Mouse (Mus musculus) CH12.LX (cell line): Measurements from ENCODE around the gene Gipc2.

ENCODE experiments used
- ELF1 ChIP-seq: IDR thresholded peaks from 2 replicates; pipeline ENCODE4 v1.6.1; 2014; ENCODE audit warnings: low read depth, mild to moderate bottlenecking, inconsistent platforms, low read length, improper control_type of control experiment
- EP300 ChIP-seq: IDR thresholded peaks from 2 replicates; pipeline ENCODE4 v1.6.1; 2011; ENCODE audit warnings: low read length, improper control_type of control experiment
- MAX ChIP-seq: IDR thresholded peaks from 2 replicates; pipeline ENCODE4 v1.6.1; 2011; ENCODE audit warnings: low read length, improper control_type of control experiment
- MAZ ChIP-seq: IDR thresholded peaks from 2 replicates; pipeline ENCODE4 v1.6.1; 2012; ENCODE audit warnings: low read depth, mild to moderate bottlenecking, inconsistent platforms, low read length, improper control_type of control experiment, moderate library complexity
- MXI1 ChIP-seq: IDR thresholded peaks from 2 replicates; pipeline ENCODE4 v1.6.1; 2011; ENCODE audit warnings: mild to moderate bottlenecking, low read depth, low read length, improper control_type of control experiment
- POLR2A ChIP-seq: IDR thresholded peaks from 2 replicates; pipeline ENCODE4 v1.6.1; 2011; ENCODE audit warnings: low read depth, mild to moderate bottlenecking, improper control_type of control experiment, low read length
- SIN3A ChIP-seq: IDR thresholded peaks from 2 replicates; pipeline ENCODE4 v1.6.1; 2012; ENCODE audit warnings: low read length, improper control_type of control experiment, inconsistent platforms
- SMC3 ChIP-seq: IDR thresholded peaks from 2 replicates; pipeline ENCODE4 v1.6.1; 2011; ENCODE audit warnings: low read depth, low read length, improper control_type of control experiment
- UBTF ChIP-seq: IDR thresholded peaks from 2 replicates; pipeline ENCODE4 v1.6.1; 2012; ENCODE audit warnings: low read depth, mild to moderate bottlenecking, inconsistent platforms, low read length, improper control_type of control experiment, moderate library complexity
- USF1 ChIP-seq: IDR thresholded peaks from 2 replicates; pipeline ENCODE4 v1.6.1; 2014; ENCODE audit warnings: low read depth, mild to moderate bottlenecking, inconsistent platforms, low read length, improper control_type of control experiment
- USF2 ChIP-seq: conservative IDR thresholded peaks from 2 replicates; pipeline ENCODE4 v1.6.1; 2011; ENCODE audit warnings: low read depth, low read length, improper control_type of control experiment
- ZC3H11A ChIP-seq: IDR thresholded peaks from 2 replicates; pipeline ENCODE4 v1.6.1; 2012; ENCODE audit warnings: low read depth, mild to moderate bottlenecking, inconsistent platforms, low read length, improper control_type of control experiment
- ZNF384 ChIP-seq: IDR thresholded peaks from 2 replicates; pipeline ENCODE4 v1.6.1; 2012; ENCODE audit warnings: low read depth, low read length, improper control_type of control experiment, inconsistent platforms

GRCm38 (mm10) chr3:152068311-152068710 lies 97.7 kb downstream of the Gipc2 start:
- TF ChIP-seq ZC3H11A (no peak), POLR2A (no peak), SMC3 (no peak), EP300 (no peak), UBTF (no peak), MAX (no peak), SIN3A (no peak), ELF1 (no peak), MAZ (no peak), USF1 (no peak), ZNF384 (no peak), USF2 (no peak), MXI1 (no peak)
